Mouse (Mus musculus) retina, embryonic 14.5 days (tissue): Measurements from ENCODE around the gene Nepro.

Experiments used
- DNase-seq: peaks from one replicate; pipeline ENCODE4 v3.0.0-alpha.2; 2015; ENCODE audit warnings: low spot score

The Nepro gene

GRCm38 (mm10) chr16:44724083-44724787, at the start of gene Nepro:
Gene Nepro, plus strand, starts transcription at chr16:44724301.
- peak; percentile 90 for DNase-seq

GRCm38 (mm10) chr16:44676357-44676756, 47.7 kb upstream of the Nepro start:
- DNase-seq, result no peak

GRCm38 (mm10) chr16:44679082-44679481, 45.0 kb upstream of the Nepro start:
- DNase-seq, result no peak

GRCm38 (mm10) chr16:44679503-44679971, 44.6 kb upstream of the Nepro start:
- peak; percentile 78 for DNase-seq

- no peak for DNase-seq
These were observed 43.2 kb upstream of the Nepro start for GRCm38 (mm10) chr16:44680756-44681498.

- no peak for DNase-seq
These were observed 39.5 kb upstream of the Nepro start for GRCm38 (mm10) chr16:44684646-44685045.

- DNase-seq, result no peak
These were observed 38.7 kb upstream of the Nepro start for GRCm38 (mm10) chr16:44685401-44685800.

- peak; percentile 72 for DNase-seq
These were observed 36.9 kb upstream of the Nepro start for GRCm38 (mm10) chr16:44686991-44687718.

- DNase-seq, result peak; percentile 51
These were observed 36.2 kb upstream of the Nepro start for GRCm38 (mm10) chr16:44687719-44688420.

GRCm38 (mm10) chr16:44688507-44688906, 35.6 kb upstream of the Nepro start:
- DNase-seq, result peak; percentile 48

GRCm38 (mm10) chr16:44690501-44690900, 33.6 kb upstream of the Nepro start:
- DNase-seq, result no peak

- no peak for DNase-seq
These were observed 33.0 kb upstream of the Nepro start for GRCm38 (mm10) chr16:44691066-44691465.

GRCm38 (mm10) chr16:44691561-44692141, 32.5 kb upstream of the Nepro start:
- DNase-seq, result no peak

GRCm38 (mm10) chr16:44692541-44692940, 31.6 kb upstream of the Nepro start:
- no peak for DNase-seq

- DNase-seq, result no peak
These were observed 30.4 kb upstream of the Nepro start for GRCm38 (mm10) chr16:44693695-44694094.

- DNase-seq, result no peak
These were observed 28.8 kb upstream of the Nepro start for GRCm38 (mm10) chr16:44695214-44695858.

- DNase-seq, result no peak
These were observed 28.1 kb upstream of the Nepro start for GRCm38 (mm10) chr16:44695859-44696620.

- no peak for DNase-seq
These were observed 26.5 kb upstream of the Nepro start for GRCm38 (mm10) chr16:44697473-44698205.

- no peak for DNase-seq
These were observed 22.9 kb upstream of the Nepro start for GRCm38 (mm10) chr16:44701155-44701554.

- DNase-seq, result no peak
These were observed 21.8 kb upstream of the Nepro start for GRCm38 (mm10) chr16:44702272-44702671.
